Mouse (Mus musculus) liver, embryonic 13.5 days (tissue): ENCODE measurements around the gene Hist1h2bh. TPM values are rescaled to one million over a fixed set of nuclear protein-coding genes. Genes with fewer than 3 reads are reported as not detected.
"Not testable (repeated sequence)": the region's sequence is repeated elsewhere in the genome, so short reads cannot be mapped to it uniquely, and the experiment has no call there.

Experiments used
- ATAC-seq: fragments of 200-750 bp; cut with Nextera tagmentation; 2 replicates; pipeline ENCODE4 v1.8.0; 2017; ENCODE audit warnings: low read depth, mild to moderate bottlenecking, moderate number of reproducible peaks, moderate library complexity
- DNase-seq: peaks from one replicate; pipeline ENCODE4 v3.0.0; 2022
- H3K27ac ChIP-seq: fragments of 300-500 bp; sonication (generic); 2 replicates; pipeline ENCODE4 v1.5.1; 2015; ENCODE audit warnings: moderate library complexity, mild to moderate bottlenecking, inconsistent platforms
- H3K27me3 ChIP-seq: fragments of 300-500 bp; sonication (generic); 2 replicates; pipeline ENCODE4 v1.6.1; 2015; ENCODE audit warnings: mild to moderate bottlenecking, inconsistent platforms
- H3K36me3 ChIP-seq: fragments of 300-500 bp; sonication (generic); 2 replicates; pipeline ENCODE4 v1.6.1; 2015; ENCODE audit warnings: mild to moderate bottlenecking, inconsistent platforms
- H3K4me1 ChIP-seq: fragments of 300-500 bp; sonication (generic); replicated peaks from 2 replicates; pipeline ENCODE4 v1.6.1; 2015; ENCODE audit warnings: inconsistent platforms
- H3K4me2 ChIP-seq: fragments of 300-500 bp; sonication (generic); 2 replicates; pipeline ENCODE4 v1.6.1; 2015; ENCODE audit warnings: inconsistent platforms, mild to moderate bottlenecking, moderate library complexity
- H3K4me3 ChIP-seq: fragments of 300-500 bp; sonication (generic); replicated peaks from 2 replicates; pipeline ENCODE4 v1.5.1; 2015; ENCODE audit warnings: mild to moderate bottlenecking, inconsistent platforms
- H3K9ac ChIP-seq: fragments of 300-500 bp; sonication (generic); 2 replicates; pipeline ENCODE4 v1.6.1; 2015; ENCODE audit warnings: mild to moderate bottlenecking, inconsistent platforms
- H3K9me3 ChIP-seq: fragments of 300-500 bp; sonication (generic); replicated peaks from 2 replicates; pipeline ENCODE4 v1.6.1; 2016; ENCODE audit warnings: inconsistent platforms
- WGBS: fragments of 180-500 bp; shearing (Covaris S2); methylation state at CpG from one replicate; pipeline ENCODE4 v1.1.7; 2015; ENCODE audit not compliant: insufficient replicate concordance; 5-methylcytosine and 5-hydroxymethylcytosine counted together
- polyA plus RNA-seq: library from polyadenylated mRNA; unstranded; fragments of >200 nt; fragmentation: Nextera tagmentation; extraction: Ambion mirVana; gene quantifications from 2 replicates; pipeline ENCODE4 v1.2.1, GENCODE M21; 2015

Hist1h2bh gene
- polyA plus RNA-seq, 1 experiment from 2014 or later: 1.7 TPM

GRCm38 (mm10) chr13:23544787-23545120, 1.6 kb upstream of the Hist1h2bh start:
- not testable (repeated sequence) for DNase-seq, H3K27me3 ChIP-seq, H3K36me3 ChIP-seq, H3K9me3 ChIP-seq
- Histone ChIP-seq H3K4me3 (peak overlapping the region; percentile 56), H3K9ac (peak overlapping the region; percentile 75), H3K4me2 (peak overlapping the region; percentile 72), H3K4me1 (peaks cover 34% of the 10 kb centered on the region), H3K27ac (peak overlapping the region; percentile 97)
- ATAC-seq: peak; percentile 8
- WGBS: 0% methylated on average over 13 of the region's 14 CpGs

DNA sequence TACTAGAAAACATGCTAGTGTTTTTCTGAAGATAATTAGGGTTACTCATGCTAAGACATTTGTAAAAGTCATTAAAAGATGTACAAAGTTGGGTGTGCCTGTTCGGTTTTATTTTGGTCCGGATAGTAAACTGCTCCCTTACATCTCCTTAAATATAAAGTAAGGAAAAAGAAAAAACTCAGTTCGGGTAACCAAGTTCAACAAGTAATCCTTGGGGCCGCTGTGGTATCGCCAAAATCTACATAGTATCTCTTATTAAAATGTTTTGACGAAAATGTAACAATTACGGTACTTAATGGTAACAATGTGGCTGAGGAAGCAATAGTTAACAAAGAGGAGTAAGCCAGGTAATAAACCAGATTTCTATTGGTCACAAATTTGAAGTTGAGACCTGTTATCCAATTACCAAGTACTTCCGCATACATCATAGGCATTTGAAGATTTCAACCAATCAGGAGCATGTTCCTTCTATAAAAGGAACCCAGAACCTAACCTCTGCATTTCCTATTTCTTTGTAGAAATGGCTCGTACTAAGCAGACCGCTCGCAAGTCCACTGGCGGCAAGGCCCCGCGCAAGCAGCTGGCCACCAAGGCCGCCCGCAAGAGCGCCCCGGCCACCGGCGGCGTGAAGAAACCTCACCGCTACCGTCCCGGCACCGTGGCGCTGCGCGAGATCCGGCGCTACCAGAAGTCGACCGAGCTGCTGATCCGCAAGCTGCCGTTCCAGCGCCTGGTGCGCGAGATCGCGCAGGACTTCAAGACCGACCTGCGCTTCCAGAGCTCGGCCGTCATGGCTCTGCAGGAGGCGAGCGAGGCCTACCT, 984 bp upstream of the Hist1h2bh start, which contains the start of gene Hist1h3f:
Hist1h3f (plus strand) TSS at position 88 of the 822 bp plus-strand sequence.
- H3K4me3 ChIP-seq: peak within 1 kb of the TSS; percentile 67
- H3K27me3 ChIP-seq: no peaks in the 10 kb centered on the region
- H3K4me1 ChIP-seq: peaks cover 29% of the 10 kb centered on the region
- H3K4me2 ChIP-seq: peak within 1 kb of the TSS; percentile 73
- no peaks in the 10 kb centered on the region for H3K36me3 ChIP-seq
- DNase-seq: peak; percentile 86
- under 1% methylated on average over 28 of the region's 45 CpGs for WGBS
- no peaks in the 10 kb centered on the region for H3K9me3 ChIP-seq
- H3K9ac ChIP-seq: peak within 1 kb of the TSS; percentile 90
- peak within 1 kb of the TSS; percentile 98 for H3K27ac ChIP-seq
- ATAC-seq: peak; percentile 75

DNA sequence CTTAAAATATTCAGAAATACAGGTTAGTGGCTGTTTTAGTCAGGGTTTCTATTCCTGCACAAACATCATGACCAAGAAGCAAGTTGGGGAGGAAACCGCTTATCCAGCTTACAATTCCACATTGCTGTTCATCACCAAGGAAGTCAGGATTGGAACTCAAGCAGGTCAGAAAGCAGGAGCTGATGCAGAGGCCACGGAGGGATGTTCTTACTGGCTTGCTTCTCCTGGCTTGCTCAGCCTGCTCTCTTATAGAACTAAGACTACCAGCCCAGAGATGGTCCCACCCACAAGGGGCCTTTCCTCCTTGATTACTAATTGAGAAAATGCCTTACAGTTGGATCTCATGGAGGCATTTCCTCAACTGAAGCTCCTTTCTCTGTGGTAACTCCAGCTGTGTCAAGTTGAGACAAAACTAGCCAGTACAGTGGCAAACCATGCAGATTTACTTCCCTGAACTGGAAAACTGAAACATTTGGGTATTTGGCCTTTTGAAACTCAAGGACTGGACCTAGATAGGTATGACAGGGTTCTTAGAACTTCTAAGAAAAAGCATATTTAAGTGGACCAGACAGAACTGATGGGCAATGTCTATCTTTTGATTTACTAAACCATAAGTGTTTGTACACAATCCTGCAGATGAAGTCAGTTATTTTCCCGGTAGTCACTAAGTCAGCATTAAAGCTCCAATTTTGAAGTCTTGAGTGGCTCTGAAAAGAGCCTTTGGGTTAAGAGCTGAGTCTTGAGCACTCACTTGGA, 789 bp downstream of the Hist1h2bh start:
- Histone ChIP-seq H3K27ac (peak overlapping the region; percentile 98), H3K4me2 (peak overlapping the region; percentile 73), H3K4me1 (peaks cover 40% of the 10 kb centered on the region), H3K4me3 (peak overlapping the region; percentile 67), H3K9ac (peak overlapping the region; percentile 90)
- H3K27me3 ChIP-seq, DNase-seq, H3K36me3 ChIP-seq, ATAC-seq, H3K9me3 ChIP-seq: not testable (repeated sequence)
- WGBS: 7% methylated on average over 3 of the region's 3 CpGs

- H3K4me2 ChIP-seq: peak overlapping the region; percentile 73
- H3K27me3 ChIP-seq: no peaks in the 10 kb centered on the region
- 62% methylated on average over 3 of the region's 3 CpGs for WGBS
- peak overlapping the region; percentile 90 for H3K9ac ChIP-seq
- ATAC-seq: no peak
- no peaks in the 10 kb centered on the region for H3K9me3 ChIP-seq
- DNase-seq: no peak
- H3K27ac ChIP-seq: peak overlapping the region; percentile 98
- H3K36me3 ChIP-seq: no peaks in the 10 kb centered on the region
- H3K4me1 ChIP-seq: peaks cover 45% of the 10 kb centered on the region
- peak overlapping the region; percentile 67 for H3K4me3 ChIP-seq
These were observed 1.7 kb downstream of the Hist1h2bh start for GRCm38 (mm10) chr13:23541497-23541896.

DNA sequence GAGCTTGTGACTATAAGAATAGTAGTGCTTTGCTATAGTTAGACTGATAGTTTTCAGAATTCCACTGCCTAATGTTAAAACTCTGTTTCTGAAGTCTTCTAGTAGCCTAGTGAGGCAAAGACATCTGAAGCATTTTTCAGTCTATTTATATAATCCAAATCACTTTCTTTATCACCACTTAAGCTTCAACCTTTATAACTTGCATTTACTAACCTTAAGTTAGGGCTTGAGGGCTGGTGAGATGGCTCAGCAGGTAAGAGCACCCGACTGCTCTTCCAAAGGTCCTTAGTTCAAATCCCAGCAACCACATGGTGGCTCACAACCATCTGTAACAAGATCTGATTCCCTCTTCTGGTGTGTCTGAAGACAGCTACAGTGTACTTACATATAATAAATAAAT, 3.4 kb downstream of the Hist1h2bh start:
- H3K27ac ChIP-seq: peak overlapping the region; percentile 98
- not testable (repeated sequence) for DNase-seq, H3K36me3 ChIP-seq, ATAC-seq, H3K27me3 ChIP-seq, H3K4me3 ChIP-seq, H3K4me2 ChIP-seq, H3K9me3 ChIP-seq
- peaks cover 40% of the 10 kb centered on the region for H3K4me1 ChIP-seq
- WGBS: 68% methylated on average over 1 of the region's 1 CpGs
- peak overlapping the region; percentile 62 for H3K9ac ChIP-seq

DNA sequence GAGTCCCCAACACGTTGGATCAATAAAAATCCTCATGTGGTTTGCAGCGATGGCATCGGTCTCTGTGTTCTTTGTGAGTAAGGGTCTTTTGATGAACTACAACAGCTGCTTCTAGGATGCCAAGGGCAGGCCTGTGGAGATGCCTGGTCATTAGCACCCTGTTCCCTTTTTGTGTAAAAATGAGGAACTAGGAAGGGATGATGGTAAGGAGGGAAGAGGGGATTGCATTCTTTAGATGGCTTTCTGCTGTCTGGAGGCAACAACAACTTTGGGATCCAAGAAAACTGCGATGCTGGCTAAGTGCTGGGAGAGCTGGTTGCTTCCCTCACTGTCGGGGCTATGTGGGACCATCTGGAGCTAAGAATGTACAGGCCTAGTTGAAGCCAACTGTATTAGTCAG, 4.9 kb downstream of the Hist1h2bh start:
- Histone ChIP-seq H3K9ac (peak overlapping the region; percentile 84), H3K4me3 (peak overlapping the region; percentile 63), H3K4me1 (peaks cover 40% of the 10 kb centered on the region), H3K36me3 (no peaks in the 10 kb centered on the region), H3K4me2 (peak overlapping the region; percentile 65), H3K9me3 (no peaks in the 10 kb centered on the region), H3K27me3 (no peaks in the 10 kb centered on the region), H3K27ac (peak overlapping the region; percentile 98)
- no peak for DNase-seq
- 81% methylated on average over 5 of the region's 5 CpGs for WGBS
- no peak for ATAC-seq

- H3K9me3 ChIP-seq: no peaks in the 10 kb centered on the region
- H3K27me3 ChIP-seq: no peaks in the 10 kb centered on the region
- DNase-seq (no peak), ATAC-seq (no peak)
- peak overlapping the region; percentile 65 for H3K4me2 ChIP-seq
- peaks cover 51% of the 10 kb centered on the region for H3K4me1 ChIP-seq
- peak overlapping the region; percentile 63 for H3K4me3 ChIP-seq
- peak overlapping the region; percentile 98 for H3K27ac ChIP-seq
- H3K9ac ChIP-seq: peak overlapping the region; percentile 84
- no peaks in the 10 kb centered on the region for H3K36me3 ChIP-seq
- WGBS: 62% methylated on average over 3 of the region's 3 CpGs
These were observed 6.0 kb downstream of the Hist1h2bh start for GRCm38 (mm10) chr13:23537006-23537710.

- peaks cover 52% of the 10 kb centered on the region for H3K4me1 ChIP-seq
These were observed 6.9 kb downstream of the Hist1h2bh start for GRCm38 (mm10) chr13:23536076-23536822.

GRCm38 (mm10) chr13:23535137-23536075, 7.8 kb downstream of the Hist1h2bh start, which contains the start of gene Hist1h3g:
Gene Hist1h3g, plus strand, starts transcription at chr13:23535422.
- H3K4me3 ChIP-seq: peak within 1 kb of the TSS; percentile 63
- not testable (repeated sequence) for H3K36me3 ChIP-seq, H3K9me3 ChIP-seq, H3K27me3 ChIP-seq
- peak within 1 kb of the TSS; percentile 65 for H3K4me2 ChIP-seq
- peak within 1 kb of the TSS; percentile 84 for H3K9ac ChIP-seq
- WGBS: under 1% methylated on average over 52 of the region's 62 CpGs
- DNase-seq (peak; percentile 93), ATAC-seq (peak; percentile 85)
- peak within 1 kb of the TSS; percentile 98 for H3K27ac ChIP-seq
- H3K4me1 ChIP-seq: peaks cover 47% of the 10 kb centered on the region

More at GRCm38 (mm10) chr13:23536076-23536822, 6.9 kb downstream of the Hist1h2bh start:
- 14% methylated on average over 7 of the region's 7 CpGs for WGBS
- Histone ChIP-seq H3K27ac (peak overlapping the region; percentile 98), H3K9ac (peak overlapping the region; percentile 84), H3K4me3 (peak overlapping the region; percentile 63), H3K9me3 (no peaks in the 10 kb centered on the region), H3K36me3 (no peaks in the 10 kb centered on the region), H3K27me3 (no peaks in the 10 kb centered on the region), H3K4me2 (peak overlapping the region; percentile 65)
- DNase-seq: no peak
- ATAC-seq: no peak
